Mouse (Mus musculus): ENCODE results near the gene Zc3h8.

The Zc3h8 gene

GRCm38 (mm10) chr2:128943538-128944528 is at the start of gene Zc3h8:
Zc3h8 (minus strand) TSS chr2:128944077.
- peak; percentile 97 for DNase-seq

GRCm38 (mm10) chr2:128984746-128985145 is 40.9 kb upstream of the Zc3h8 start:
- DNase-seq = no peak

GRCm38 (mm10) chr2:128975572-128975971 is 31.7 kb upstream of the Zc3h8 start:
- no peak for DNase-seq

GRCm38 (mm10) chr2:128972301-128972700 is 28.4 kb upstream of the Zc3h8 start:
- no peak for DNase-seq

GRCm38 (mm10) chr2:128968475-128969083 is 24.7 kb upstream of the Zc3h8 start:
- DNase-seq = no peak

- DNase-seq = peak; percentile 75
These were observed 24.0 kb upstream of the Zc3h8 start, which contains the start of gene Gm10762 for GRCm38 (mm10) chr2:128967661-128968441. Gm10762 (minus strand) TSS chr2:128967725.

- peak; percentile 99 for DNase-seq
These were observed 23.0 kb upstream of the Zc3h8 start, which contains the start of gene Zc3h6 for GRCm38 (mm10) chr2:128966641-128967580. Zc3h6 (plus strand) TSS chr2:128967402.

GRCm38 (mm10) chr2:128966236-128966635 is 22.4 kb upstream of the Zc3h8 start:
- no peak for DNase-seq

GRCm38 (mm10) chr2:128965505-128966105 is 21.7 kb upstream of the Zc3h8 start:
- DNase-seq = no peak

GRCm38 (mm10) chr2:128954186-128954585 is 10.3 kb upstream of the Zc3h8 start:
- no peak for DNase-seq

- peak; percentile 18 for DNase-seq
These were observed 4.2 kb upstream of the Zc3h8 start for GRCm38 (mm10) chr2:128947962-128948588.

GRCm38 (mm10) chr2:128936256-128936655 is 7.6 kb downstream of the Zc3h8 start:
- DNase-seq = no peak

GRCm38 (mm10) chr2:128930704-128931103 is 13.2 kb downstream of the Zc3h8 start:
- no peak for DNase-seq

- no peak for DNase-seq
These were observed 15.4 kb downstream of the Zc3h8 start for GRCm38 (mm10) chr2:128928446-128928845.

- DNase-seq = no peak
These were observed 19.1 kb downstream of the Zc3h8 start for GRCm38 (mm10) chr2:128924799-128925198.

GRCm38 (mm10) chr2:128916528-128916927 is 27.3 kb downstream of the Zc3h8 start:
- no peak for DNase-seq

GRCm38 (mm10) chr2:128914978-128915377 is 28.9 kb downstream of the Zc3h8 start:
- no peak for DNase-seq

- DNase-seq = no peak
These were observed 40.2 kb downstream of the Zc3h8 start for GRCm38 (mm10) chr2:128903661-128904060.

- no peak for DNase-seq
These were observed 41.0 kb downstream of the Zc3h8 start for GRCm38 (mm10) chr2:128902843-128903242.

- DNase-seq = peak; percentile 46
These were observed 51.6 kb downstream of the Zc3h8 start for GRCm38 (mm10) chr2:128892180-128892721.
